Mouse (Mus musculus): ENCODE data around the gene Ttbk2.
A peak's percentile ranks its signal among the peaks of the same experiment; 100 is the strongest.

DNA sequence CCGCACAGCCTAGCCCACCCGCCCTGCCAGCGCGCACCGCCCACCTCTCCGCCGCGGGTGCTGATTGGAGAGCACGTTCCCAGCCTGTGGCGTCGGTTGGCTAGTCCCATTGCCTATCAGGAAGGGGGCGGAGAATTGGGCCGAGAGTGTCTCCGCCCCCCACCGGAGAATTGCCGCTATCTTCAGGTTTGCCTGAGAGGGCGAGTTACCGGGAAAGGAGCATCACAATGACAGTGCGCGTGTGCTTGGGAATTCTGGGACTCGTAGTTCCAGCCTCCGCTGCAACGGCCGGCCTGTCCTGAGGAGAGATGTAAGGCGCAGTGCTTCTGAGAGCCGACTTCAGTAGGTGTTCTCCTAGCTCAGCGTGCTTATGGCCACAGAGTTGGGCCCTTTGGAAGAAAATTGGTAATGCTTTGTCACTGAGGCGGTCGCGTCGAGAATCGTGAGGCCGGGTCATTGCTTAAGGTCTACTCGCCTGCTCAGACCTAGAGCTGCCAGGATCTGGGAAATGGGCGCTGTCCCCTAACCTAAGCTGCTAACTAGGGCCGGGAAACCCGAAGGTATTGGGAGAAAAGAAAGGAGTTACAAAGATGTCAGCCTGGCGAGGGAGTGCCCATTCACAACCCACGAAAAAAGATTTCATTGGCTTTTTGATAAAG, at the start of gene Ttbk2:
- TF ChIP-seq CTCF (IDR thresholded peaks at IDR 0.05; ENCODE audit: extremely low read depth, insufficient read depth, low read length): no peak
- peak; percentile 80 for TF ChIP-seq POLR2A (IDR thresholded peaks at IDR 0.05; ENCODE audit: extremely low read depth, insufficient read depth, low read length)

Measured in cortical plate, adult 2 months (tissue).